Mouse (Mus musculus): ENCODE data around the gene Osbp2. TPM values are rescaled to one million over a fixed set of nuclear protein-coding genes. Genes with fewer than 3 reads are reported as not detected.

The Osbp2 gene
- polyA plus RNA-seq, 1 experiment from 2014 or later, result 2.0 TPM

- ATAC-seq (replicated peaks; ENCODE audit: low FRiP score) (no peak), DNase-seq (ENCODE audit: low spot score) (no peak)
- H3K9ac ChIP-seq (ENCODE audit: low read length), result no peak overlapping the region
- no peaks in the 10 kb centered on the region for H3K4me1 ChIP-seq (replicated peaks; ENCODE audit: control insufficient read depth, insufficient read depth, low read length)
- no peak overlapping the region for H3K4me2 ChIP-seq (ENCODE audit: low read depth, low read length, severe bottlenecking)
- H3K9me3 ChIP-seq (ENCODE audit: control insufficient read depth, low read length), result no peaks in the 10 kb centered on the region; the same call in 1 of the 2 replicates
- H3K36me3 ChIP-seq (ENCODE audit: control insufficient read depth, insufficient read depth, low read length), result no peaks in the 10 kb centered on the region
- H3K27me3 ChIP-seq (ENCODE audit: control insufficient read depth, insufficient read depth, low read length), result no peaks in the 10 kb centered on the region
- H3K4me3 ChIP-seq (ENCODE audit: low read depth, low read length), result no peak overlapping the region
- WGBS, result 88% methylated on average over 5 of the region's 5 CpGs
- H3K27ac ChIP-seq (ENCODE audit: low read depth, low read length), result no peak overlapping the region
Measured at GRCm38 (mm10) chr11:3829736-3830135, 34.0 kb downstream of the Osbp2 start.

DNA sequence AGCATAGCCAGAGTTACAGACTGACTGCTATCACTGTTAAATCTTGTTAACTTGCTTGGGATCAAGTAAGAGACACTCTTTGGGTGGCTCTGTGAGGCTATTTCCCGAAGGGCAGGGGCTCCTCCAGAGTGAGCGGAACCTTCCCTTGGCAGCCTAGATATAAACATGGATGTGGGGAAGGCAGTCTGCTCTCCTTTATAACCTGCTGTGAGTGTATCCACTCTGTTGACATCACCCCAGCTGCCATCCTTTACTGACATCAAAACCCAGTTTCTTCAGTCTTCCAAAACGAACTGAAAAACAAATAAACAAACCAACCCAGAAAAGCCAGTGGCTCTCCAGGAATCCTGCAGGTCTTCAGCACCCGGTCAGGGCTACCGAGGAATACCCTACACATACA lies 39.6 kb downstream of the Osbp2 start:
- DNase-seq (ENCODE audit: low spot score), result no peak

GRCm38 (mm10) chr11:3823378-3823777 lies 40.3 kb downstream of the Osbp2 start:
- Histone ChIP-seq H3K9ac (ENCODE audit: low read length) (no peak overlapping the region), H3K9me3 (ENCODE audit: control insufficient read depth, low read length) (no peaks in the 10 kb centered on the region; the same call in 1 of the 2 replicates), H3K27ac (ENCODE audit: low read depth, low read length) (no peak overlapping the region), H3K36me3 (ENCODE audit: control insufficient read depth, insufficient read depth, low read length) (no peaks in the 10 kb centered on the region), H3K4me3 (ENCODE audit: low read depth, low read length) (no peak overlapping the region), H3K4me2 (ENCODE audit: low read depth, low read length, severe bottlenecking) (no peak overlapping the region), H3K4me1 (replicated peaks; ENCODE audit: control insufficient read depth, insufficient read depth, low read length) (no peaks in the 10 kb centered on the region), H3K27me3 (ENCODE audit: control insufficient read depth, insufficient read depth, low read length) (no peaks in the 10 kb centered on the region)
- DNase-seq (ENCODE audit: low spot score), result no peak
- no peak for ATAC-seq (replicated peaks; ENCODE audit: low FRiP score)
- WGBS, result 51% methylated on average over 2 of the region's 2 CpGs

More for the DNA sequence above, 39.6 kb downstream of the Osbp2 start:
- no peaks in the 10 kb centered on the region for H3K27me3 ChIP-seq (ENCODE audit: control insufficient read depth, insufficient read depth, low read length)
- no peak for ATAC-seq (replicated peaks; ENCODE audit: low FRiP score)
- H3K4me3 ChIP-seq (ENCODE audit: low read depth, low read length), result no peak overlapping the region
- no peaks in the 10 kb centered on the region for H3K36me3 ChIP-seq (ENCODE audit: control insufficient read depth, insufficient read depth, low read length)
- no peaks in the 10 kb centered on the region; the same call in 1 of the 2 replicates for H3K9me3 ChIP-seq (ENCODE audit: control insufficient read depth, low read length)
- no peaks in the 10 kb centered on the region for H3K4me1 ChIP-seq (replicated peaks; ENCODE audit: control insufficient read depth, insufficient read depth, low read length)
- no peak overlapping the region for H3K4me2 ChIP-seq (ENCODE audit: low read depth, low read length, severe bottlenecking)
- no peak overlapping the region for H3K9ac ChIP-seq (ENCODE audit: low read length)
- WGBS, result 81% methylated on average over 5 of the region's 5 CpGs
- H3K27ac ChIP-seq (ENCODE audit: low read depth, low read length), result no peak overlapping the region

- Histone ChIP-seq H3K4me1 (replicated peaks; ENCODE audit: control insufficient read depth, insufficient read depth, low read length) (no peaks in the 10 kb centered on the region), H3K9ac (ENCODE audit: low read length) (no peak overlapping the region), H3K4me3 (ENCODE audit: low read depth, low read length) (no peak overlapping the region), H3K27ac (ENCODE audit: low read depth, low read length) (no peak overlapping the region), H3K4me2 (ENCODE audit: low read depth, low read length, severe bottlenecking) (no peak overlapping the region), H3K27me3 (ENCODE audit: control insufficient read depth, insufficient read depth, low read length) (no peaks in the 10 kb centered on the region), H3K36me3 (ENCODE audit: control insufficient read depth, insufficient read depth, low read length) (no peaks in the 10 kb centered on the region), H3K9me3 (ENCODE audit: control insufficient read depth, low read length) (no peaks in the 10 kb centered on the region)
- DNase-seq (ENCODE audit: low spot score) (no peak), ATAC-seq (replicated peaks; ENCODE audit: low FRiP score) (no peak)
- 30% methylated on average over 4 of the region's 4 CpGs for WGBS
Measured at GRCm38 (mm10) chr11:3817986-3818758, 45.5 kb downstream of the Osbp2 start.

DNA sequence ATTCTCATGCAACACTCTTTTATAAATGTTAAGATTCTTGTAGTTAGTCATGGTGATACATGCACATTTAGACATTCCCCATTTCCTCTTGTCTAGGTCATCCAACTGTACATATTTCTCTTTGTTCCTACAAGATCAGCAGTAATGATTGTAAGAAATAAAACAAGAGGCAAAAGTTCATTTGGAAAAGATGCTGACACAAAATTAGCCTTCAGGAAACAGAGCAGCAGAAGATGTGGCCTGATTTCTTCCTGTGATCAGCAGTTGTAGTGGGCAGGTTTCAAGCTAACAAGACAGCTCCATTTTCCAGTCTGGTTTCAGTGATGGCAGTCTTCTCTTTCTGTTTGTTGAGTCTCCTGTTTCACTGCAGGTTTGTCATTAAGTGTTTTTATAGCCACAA lies 47.8 kb downstream of the Osbp2 start:
- no peaks in the 10 kb centered on the region for H3K27me3 ChIP-seq (ENCODE audit: control insufficient read depth, insufficient read depth, low read length)
- H3K9ac ChIP-seq (ENCODE audit: low read length), result no peak overlapping the region
- no peak overlapping the region for H3K4me2 ChIP-seq (ENCODE audit: low read depth, low read length, severe bottlenecking)
- ATAC-seq (replicated peaks; ENCODE audit: low FRiP score), result no peak
- no peak overlapping the region for H3K27ac ChIP-seq (ENCODE audit: low read depth, low read length)
- no peaks in the 10 kb centered on the region for H3K9me3 ChIP-seq (ENCODE audit: control insufficient read depth, low read length)
- no peaks in the 10 kb centered on the region for H3K36me3 ChIP-seq (ENCODE audit: control insufficient read depth, insufficient read depth, low read length)
- DNase-seq (ENCODE audit: low spot score), result no peak
- H3K4me3 ChIP-seq (ENCODE audit: low read depth, low read length), result no peak overlapping the region
- H3K4me1 ChIP-seq (replicated peaks; ENCODE audit: control insufficient read depth, insufficient read depth, low read length), result no peaks in the 10 kb centered on the region

DNA sequence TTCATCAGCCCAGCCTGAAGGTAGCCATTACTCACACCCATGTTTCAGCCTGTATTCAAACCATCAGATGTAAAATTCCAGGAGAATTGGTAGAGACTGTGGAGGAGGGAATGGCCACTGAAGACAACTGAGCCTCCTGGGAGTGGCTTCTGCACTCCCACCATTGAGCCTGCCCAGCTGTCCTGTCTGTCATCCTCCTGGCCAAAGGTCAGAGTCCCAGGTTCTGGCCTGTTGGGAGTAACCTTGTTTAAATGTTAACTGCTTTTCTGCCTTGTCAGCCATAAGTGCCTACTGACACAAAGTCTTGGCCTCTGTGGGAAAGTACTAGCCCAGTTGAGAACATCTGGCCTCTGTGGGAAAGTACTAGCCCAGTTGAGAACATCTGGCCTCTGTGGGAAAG lies 50.4 kb downstream of the Osbp2 start:
- Histone ChIP-seq H3K27ac (ENCODE audit: low read depth, low read length) (no peak overlapping the region), H3K9me3 (ENCODE audit: control insufficient read depth, low read length) (no peaks in the 10 kb centered on the region), H3K27me3 (ENCODE audit: control insufficient read depth, insufficient read depth, low read length) (no peaks in the 10 kb centered on the region), H3K36me3 (ENCODE audit: control insufficient read depth, insufficient read depth, low read length) (no peaks in the 10 kb centered on the region), H3K4me3 (ENCODE audit: low read depth, low read length) (no peak overlapping the region), H3K4me1 (replicated peaks; ENCODE audit: control insufficient read depth, insufficient read depth, low read length) (no peaks in the 10 kb centered on the region), H3K4me2 (ENCODE audit: low read depth, low read length, severe bottlenecking) (no peak overlapping the region), H3K9ac (ENCODE audit: low read length) (no peak overlapping the region)
- ATAC-seq (replicated peaks; ENCODE audit: low FRiP score) (no peak), DNase-seq (ENCODE audit: low spot score) (no peak)

DNA sequence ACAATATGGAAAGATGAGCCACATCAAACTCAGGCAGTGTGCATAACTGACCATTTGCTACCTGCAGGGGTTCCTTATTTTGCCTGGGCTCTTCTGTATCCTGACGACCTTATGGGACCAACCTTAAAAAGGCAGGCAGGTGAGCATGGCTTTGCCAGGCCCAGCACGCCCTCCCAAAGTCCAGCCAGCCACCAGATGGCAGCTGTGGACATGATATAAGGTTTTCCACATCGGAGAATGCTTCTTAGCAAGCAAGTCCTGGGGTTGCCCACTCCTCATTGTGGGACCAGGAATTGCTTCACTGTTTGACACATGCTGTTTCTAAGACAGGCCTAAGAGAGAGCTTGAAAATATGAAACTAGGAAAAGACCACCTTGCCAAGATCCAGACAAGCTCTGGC lies 55.5 kb downstream of the Osbp2 start:
- H3K27ac ChIP-seq (ENCODE audit: low read depth, low read length), result no peak overlapping the region
- no peaks in the 10 kb centered on the region for H3K4me1 ChIP-seq (replicated peaks; ENCODE audit: control insufficient read depth, insufficient read depth, low read length)
- DNase-seq (ENCODE audit: low spot score) (no peak), ATAC-seq (replicated peaks; ENCODE audit: low FRiP score) (no peak)
- no peaks in the 10 kb centered on the region for H3K9me3 ChIP-seq (ENCODE audit: control insufficient read depth, low read length)
- no peaks in the 10 kb centered on the region for H3K36me3 ChIP-seq (ENCODE audit: control insufficient read depth, insufficient read depth, low read length)
- WGBS, result 40% methylated on average over 3 of the region's 3 CpGs
- no peak overlapping the region for H3K9ac ChIP-seq (ENCODE audit: low read length)
- H3K27me3 ChIP-seq (ENCODE audit: control insufficient read depth, insufficient read depth, low read length), result no peaks in the 10 kb centered on the region
- H3K4me3 ChIP-seq (ENCODE audit: low read depth, low read length), result no peak overlapping the region
- H3K4me2 ChIP-seq (ENCODE audit: low read depth, low read length, severe bottlenecking), result no peak overlapping the region

DNA sequence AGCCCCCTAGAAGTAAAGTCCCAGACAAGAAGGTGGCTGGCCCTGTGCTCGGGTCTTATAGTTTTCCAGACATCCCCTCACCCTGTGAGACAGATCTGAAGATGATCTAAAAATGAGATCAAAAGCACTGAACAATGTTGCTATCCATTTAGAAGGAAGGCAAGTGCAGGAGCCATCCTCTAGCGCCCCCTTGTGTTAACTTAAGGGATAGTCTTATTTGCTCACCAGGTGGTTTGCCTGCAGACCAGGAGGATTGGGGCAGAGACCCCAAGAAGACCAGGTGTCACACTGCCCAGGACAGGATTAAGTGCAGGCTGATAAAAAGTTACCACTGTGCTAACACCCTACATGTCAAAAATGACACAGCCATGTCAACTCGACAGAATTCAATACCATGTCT lies 58.3 kb downstream of the Osbp2 start:
- H3K4me3 ChIP-seq (ENCODE audit: low read depth, low read length), result no peak overlapping the region
- H3K27me3 ChIP-seq (ENCODE audit: control insufficient read depth, insufficient read depth, low read length), result no peaks in the 10 kb centered on the region
- no peak for DNase-seq (ENCODE audit: low spot score)
- no peak overlapping the region for H3K4me2 ChIP-seq (ENCODE audit: low read depth, low read length, severe bottlenecking)
- H3K4me1 ChIP-seq (replicated peaks; ENCODE audit: control insufficient read depth, insufficient read depth, low read length), result no peaks in the 10 kb centered on the region
- H3K27ac ChIP-seq (ENCODE audit: low read depth, low read length), result no peak overlapping the region
- H3K9me3 ChIP-seq (ENCODE audit: control insufficient read depth, low read length), result no peaks in the 10 kb centered on the region
- WGBS, result 34% methylated on average over 3 of the region's 3 CpGs
- no peak for ATAC-seq (replicated peaks; ENCODE audit: low FRiP score)
- H3K36me3 ChIP-seq (ENCODE audit: control insufficient read depth, insufficient read depth, low read length), result no peaks in the 10 kb centered on the region
- no peak overlapping the region for H3K9ac ChIP-seq (ENCODE audit: low read length)

GRCm38 (mm10) chr11:3804639-3805038 lies 59.1 kb downstream of the Osbp2 start:
- Histone ChIP-seq H3K9ac (ENCODE audit: low read length) (no peak overlapping the region), H3K27ac (ENCODE audit: low read depth, low read length) (no peak overlapping the region), H3K36me3 (ENCODE audit: control insufficient read depth, insufficient read depth, low read length) (no peaks in the 10 kb centered on the region), H3K4me1 (replicated peaks; ENCODE audit: control insufficient read depth, insufficient read depth, low read length) (no peaks in the 10 kb centered on the region), H3K27me3 (ENCODE audit: control insufficient read depth, insufficient read depth, low read length) (no peaks in the 10 kb centered on the region), H3K4me2 (ENCODE audit: low read depth, low read length, severe bottlenecking) (no peak overlapping the region), H3K9me3 (ENCODE audit: control insufficient read depth, low read length) (no peaks in the 10 kb centered on the region), H3K4me3 (ENCODE audit: low read depth, low read length) (no peak overlapping the region)
- WGBS, result 98% methylated on average over 2 of the region's 2 CpGs
- no peak for DNase-seq (ENCODE audit: low spot score)
- ATAC-seq (replicated peaks; ENCODE audit: low FRiP score), result no peak
